Mouse (Mus musculus) MN1 (cell line): ENCODE results near the gene Gm49361.
A peak's percentile ranks its signal among the peaks of the same experiment; 100 is the strongest.
"Not testable (repeated sequence)": the region's sequence is repeated elsewhere in the genome, so short reads cannot be mapped to it uniquely, and the experiment has no call there.

Source experiments
- DNase-seq: peaks from one replicate; pipeline ENCODE4 v3.0.0-alpha.2; 2016; ENCODE audit warnings: low spot score

Gene Gm49361

DNA sequence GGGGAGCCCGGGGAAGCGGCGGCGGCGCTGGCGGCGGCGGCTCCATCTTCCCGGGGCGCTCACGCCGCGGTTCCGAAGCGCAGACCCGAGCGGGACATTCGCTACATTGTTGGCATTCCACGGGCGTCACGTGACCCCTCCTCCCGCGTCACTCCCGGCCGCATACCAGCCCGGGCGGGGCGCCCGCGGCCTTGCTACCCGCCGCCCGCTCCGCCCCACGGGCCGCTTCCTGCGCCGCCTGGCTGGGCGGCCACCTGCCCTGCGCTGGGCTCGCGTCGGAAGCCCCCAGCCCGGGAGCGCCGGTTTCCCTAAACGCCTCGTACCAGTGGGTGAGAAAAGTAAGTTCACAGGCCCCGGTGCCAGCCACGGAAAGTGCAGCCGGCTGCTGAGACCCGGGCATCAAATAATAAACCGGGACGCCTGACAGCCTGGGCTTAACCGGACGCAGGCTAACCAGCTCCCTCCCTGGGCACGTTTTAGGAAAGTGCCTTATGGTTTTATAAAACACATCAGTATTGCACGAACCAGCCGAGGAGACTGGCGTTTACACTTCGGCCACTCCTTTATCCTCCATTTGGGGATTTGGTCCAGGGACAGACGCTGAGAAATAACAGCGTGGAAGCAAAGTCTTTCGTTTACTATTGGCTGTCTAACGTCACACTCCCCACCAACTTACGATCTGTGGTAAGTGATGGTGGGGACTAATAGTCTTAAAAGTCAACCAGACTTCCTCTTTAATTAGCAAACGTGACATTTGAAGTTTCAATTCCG is at the start of gene Gm49361:
Gm49361 (minus strand) TSS at position 103 of the 771 bp plus-strand sequence.
- DNase-seq: peak; percentile 34

- no peak for DNase-seq
Measured at GRCm38 (mm10) chr14:57791171-57791570, 45.3 kb upstream of the Gm49361 start.

GRCm38 (mm10) chr14:57789759-57790158 is 43.9 kb upstream of the Gm49361 start:
- DNase-seq: no peak

- no peak for DNase-seq
Measured at GRCm38 (mm10) chr14:57789311-57789710, 43.4 kb upstream of the Gm49361 start.

- peak; percentile 31 for DNase-seq
Measured at GRCm38 (mm10) chr14:57787406-57787805, 41.5 kb upstream of the Gm49361 start.

- DNase-seq: no peak
Measured at GRCm38 (mm10) chr14:57772157-57772815, 26.4 kb upstream of the Gm49361 start.

- no peak for DNase-seq
Measured at GRCm38 (mm10) chr14:57769102-57769501, 23.2 kb upstream of the Gm49361 start.

DNA sequence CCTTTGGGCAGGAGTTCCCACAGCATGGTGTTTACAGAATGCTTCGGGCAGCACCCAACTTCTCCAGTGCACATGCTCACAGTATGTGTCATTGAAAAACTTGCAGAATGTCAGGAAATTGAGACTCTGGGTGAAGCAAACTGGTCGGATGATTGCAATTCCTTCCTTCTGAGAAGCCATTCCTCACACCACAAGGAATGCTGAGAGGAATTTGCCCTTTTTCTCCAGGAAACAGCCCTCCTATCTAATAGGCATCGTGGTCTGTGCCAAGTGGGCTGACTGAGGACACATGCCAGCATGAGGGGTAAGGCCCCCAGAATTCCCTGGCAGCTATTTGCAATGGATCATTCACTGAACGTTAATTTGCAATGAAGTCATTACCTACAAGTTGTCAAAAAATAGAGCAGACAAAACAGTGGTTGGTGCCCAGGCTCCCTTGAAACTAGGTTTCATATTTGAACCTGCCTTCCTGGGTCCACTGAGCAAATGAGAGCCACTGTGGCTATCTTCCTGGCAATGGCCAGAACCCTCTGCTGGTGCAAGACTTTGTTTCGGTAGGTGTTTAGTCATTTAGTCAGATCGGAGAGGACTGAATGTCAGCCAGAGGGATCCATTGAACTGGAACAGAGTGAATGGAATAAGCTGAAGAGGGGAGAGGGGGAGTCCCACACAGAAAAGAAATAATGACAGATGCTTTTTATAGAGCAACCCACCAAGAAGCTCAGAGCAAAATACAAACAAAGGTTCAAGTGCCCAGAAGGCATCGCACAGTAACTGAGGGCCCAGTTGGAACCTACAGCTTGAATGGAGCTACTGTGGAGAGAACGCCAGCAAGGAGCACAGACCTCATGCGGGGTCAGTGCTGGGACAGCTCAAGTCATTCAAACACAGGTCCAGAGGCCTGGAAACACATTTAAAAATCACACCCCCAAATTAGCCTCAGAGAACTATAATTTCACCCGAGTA is 14.8 kb upstream of the Gm49361 start:
- DNase-seq: no peak

GRCm38 (mm10) chr14:57758237-57758636 is 12.3 kb upstream of the Gm49361 start, which contains the start of gene Lats2:
Lats2 (minus strand) TSS chr14:57758388.
- DNase-seq: no peak

GRCm38 (mm10) chr14:57756094-57756493 is 10.2 kb upstream of the Gm49361 start:
- no peak for DNase-seq

- no peak for DNase-seq
Measured at GRCm38 (mm10) chr14:57755661-57756060, 9.8 kb upstream of the Gm49361 start.

DNA sequence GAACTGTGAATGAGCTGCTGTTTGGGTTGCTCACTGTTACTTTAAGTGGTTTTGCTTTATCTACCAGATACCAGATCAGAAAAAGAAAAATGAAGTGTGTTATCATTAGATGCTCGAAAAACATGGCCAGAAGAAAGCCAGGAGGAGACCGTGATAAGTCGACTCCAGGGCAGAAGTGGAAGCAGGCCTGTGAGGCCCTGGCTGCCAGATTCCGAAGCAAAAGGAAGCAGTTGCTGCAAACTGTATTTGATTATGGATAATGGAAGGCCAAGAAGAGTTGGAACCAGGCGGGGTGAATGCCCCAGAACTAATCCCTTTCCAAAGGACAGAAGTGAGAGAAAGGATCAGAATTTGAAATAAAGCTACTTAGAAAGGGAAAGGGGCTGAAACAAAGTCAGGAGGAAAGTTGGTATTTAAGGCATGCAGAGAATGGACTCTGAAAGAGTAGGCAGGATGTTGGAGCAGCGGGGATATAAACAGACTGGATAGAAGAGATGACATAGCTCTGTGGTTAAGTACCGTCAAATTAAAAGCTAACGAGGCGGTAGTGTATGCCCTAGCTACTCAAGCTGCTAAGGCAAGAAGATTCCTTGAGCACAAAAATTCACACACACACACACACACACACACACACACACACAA is 7.6 kb upstream of the Gm49361 start:
- no peak for DNase-seq

- not testable (repeated sequence) for DNase-seq
Measured at GRCm38 (mm10) chr14:57751006-57751405, 5.1 kb upstream of the Gm49361 start.

DNA sequence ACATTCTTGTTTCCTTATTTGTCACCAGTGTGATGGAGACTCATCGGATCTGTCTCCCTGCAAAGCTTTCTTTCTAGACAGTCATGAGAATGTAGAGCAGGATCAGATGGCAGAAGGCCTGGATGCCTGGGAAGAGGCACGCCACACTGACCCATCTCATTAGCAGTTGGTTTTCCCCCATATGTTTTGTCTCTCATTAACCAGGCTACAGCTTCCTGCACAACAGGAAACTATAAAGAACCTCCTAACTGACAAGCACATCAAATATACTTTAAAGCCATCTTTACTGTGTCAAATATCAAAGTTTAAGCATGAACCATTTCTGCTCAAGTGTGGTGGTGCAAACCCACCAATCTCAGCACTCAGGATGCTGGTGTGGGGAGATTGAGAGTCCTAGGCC is 3.6 kb upstream of the Gm49361 start:
- no peak for DNase-seq

- DNase-seq: no peak
Measured at GRCm38 (mm10) chr14:57745291-57745969, 473 bp downstream of the Gm49361 start.

DNA sequence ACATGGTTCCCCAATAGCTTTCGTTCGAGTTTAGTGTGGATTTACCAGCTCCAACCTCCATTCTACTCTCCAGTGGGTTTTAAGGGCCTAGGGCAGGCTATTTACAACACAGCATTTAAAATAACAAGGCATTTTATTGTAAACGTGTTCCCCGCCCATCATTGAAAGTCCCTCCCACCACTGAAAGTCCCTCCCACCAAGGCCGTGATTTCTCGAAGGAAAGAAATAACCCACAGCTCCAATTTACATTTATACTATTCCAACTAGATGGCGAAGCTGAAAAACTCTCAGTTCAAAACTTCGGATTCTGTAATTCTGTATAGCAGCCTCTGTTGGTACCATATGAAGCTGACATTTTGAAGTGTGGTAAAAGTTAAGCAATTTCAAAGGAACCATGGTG is 1.4 kb downstream of the Gm49361 start:
- DNase-seq: no peak

GRCm38 (mm10) chr14:57740651-57741050 is 5.3 kb downstream of the Gm49361 start:
- DNase-seq: no peak

- no peak for DNase-seq
Measured at GRCm38 (mm10) chr14:57737089-57737488, 8.8 kb downstream of the Gm49361 start.

- DNase-seq: no peak
Measured at GRCm38 (mm10) chr14:57736141-57736540, 9.8 kb downstream of the Gm49361 start.

GRCm38 (mm10) chr14:57732668-57733293 is 13.1 kb downstream of the Gm49361 start:
- DNase-seq: no peak

DNA sequence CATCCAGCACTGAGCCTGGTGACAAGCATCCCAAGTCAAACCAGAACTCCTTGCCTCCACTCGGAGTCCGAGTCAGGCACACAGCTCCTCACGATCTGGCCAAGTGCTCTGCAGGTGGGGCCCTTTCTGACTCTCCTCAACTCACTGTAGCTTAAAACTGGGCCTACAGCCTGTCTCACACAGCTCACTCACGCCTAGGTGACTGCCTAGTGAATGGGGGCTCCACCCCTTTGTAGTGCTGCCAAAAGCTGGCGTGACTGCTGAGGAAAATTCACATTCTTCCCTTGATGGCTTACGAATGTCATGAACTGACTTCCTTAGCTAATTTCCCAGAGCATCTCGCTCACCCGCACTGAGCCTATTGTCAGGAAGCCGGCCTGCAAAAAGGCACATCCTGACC is 15.4 kb downstream of the Gm49361 start:
- DNase-seq: no peak
